Mouse (Mus musculus) cerebellum, adult 2 months (tissue): Measurements from ENCODE around the gene Ninl.

Experiments used
- CTCF ChIP-seq: fragments of 200-500 bp; IDR thresholded peaks from 2 replicates; pipeline ENCODE4 v1.5.1; 2011; ENCODE audit warnings: low read depth, mild to moderate bottlenecking, control low read depth, low read length, moderate library complexity, borderline replicate concordance; ENCODE audit not compliant: insufficient read depth
- POLR2A ChIP-seq: fragments of 200-500 bp; IDR thresholded peaks from 2 replicates; pipeline ENCODE4 v1.6.1; 2011; ENCODE audit warnings: low read length, control low read depth, borderline replicate concordance; ENCODE audit not compliant: insufficient read depth

- TF ChIP-seq CTCF (no peak), POLR2A (no peak)
Measured at GRCm38 (mm10) chr2:150920543-150920942, 118.6 kb downstream of the Ninl start.
